Mouse (Mus musculus) duodenum, adult 2 months (tissue): ENCODE measurements around the gene Pde3a. TPM values are rescaled to one million over a fixed set of nuclear protein-coding genes. Genes with fewer than 3 reads are reported as not detected.

Experiments used
- polyA plus RNA-seq: library from polyadenylated mRNA; depleted of rRNA; stranded (reverse); fragments of >200 nt; gene quantifications from 2 replicates; pipeline ENCODE4 v1.2.3, GENCODE M21; 2012; ENCODE audit warnings: low replicate concordance; rRNA removed

The Pde3a gene
- 4.8 and 6.0 TPM in 2 replicates for polyA plus RNA-seq

GRCm38 (mm10) chr6:141248691-141249584 lies at the start of gene Pde3a:
TSS of gene Pde3a (plus strand) at chr6:141249269.

GRCm38 (mm10) chr6:141523747-141524640 lies 274.9 kb downstream of the Pde3a start, which contains the start of gene Slco1c1:
TSS of gene Slco1c1 (plus strand) at chr6:141524368.

